Mouse (Mus musculus) embryo, embryonic 10.5 days (tissue): ENCODE data around the gene Upk3bl.
"Not testable (repeated sequence)": the region's sequence is repeated elsewhere in the genome, so short reads cannot be mapped to it uniquely, and the experiment has no call there.

ENCODE experiments used
- DNase-seq: peaks from one replicate; pipeline ENCODE4 v3.0.0-alpha.2; 2015; ENCODE audit warnings: low spot score

Upk3bl gene

GRCm38 (mm10) chr5:136048541-136048940, 5.8 kb upstream of the Upk3bl start:
- not testable (repeated sequence) for DNase-seq

- DNase-seq: peak; percentile 34
These were observed 4.4 kb upstream of the Upk3bl start for GRCm38 (mm10) chr5:136049926-136050325.

- peak; percentile 93 for DNase-seq
These were observed 2.8 kb upstream of the Upk3bl start for GRCm38 (mm10) chr5:136051231-136052085.

GRCm38 (mm10) chr5:136052861-136053655, 1.2 kb upstream of the Upk3bl start:
- DNase-seq: no peak

- no peak for DNase-seq
These were observed 1.8 kb downstream of the Upk3bl start for GRCm38 (mm10) chr5:136056062-136056461.

- no peak for DNase-seq
These were observed 2.8 kb downstream of the Upk3bl start for GRCm38 (mm10) chr5:136057085-136057484.

- DNase-seq: peak; percentile 85
These were observed 7.3 kb downstream of the Upk3bl start for GRCm38 (mm10) chr5:136061567-136061966.

GRCm38 (mm10) chr5:136063920-136064319, 9.6 kb downstream of the Upk3bl start:
- DNase-seq: no peak

GRCm38 (mm10) chr5:136066404-136067148, 12.3 kb downstream of the Upk3bl start:
- not testable (repeated sequence) for DNase-seq

- DNase-seq: no peak
These were observed 15.1 kb downstream of the Upk3bl start for GRCm38 (mm10) chr5:136069411-136069810.

GRCm38 (mm10) chr5:136073051-136073450, 18.8 kb downstream of the Upk3bl start:
- no peak for DNase-seq

GRCm38 (mm10) chr5:136073526-136073925, 19.2 kb downstream of the Upk3bl start:
- no peak for DNase-seq

GRCm38 (mm10) chr5:136075076-136075475, 20.8 kb downstream of the Upk3bl start:
- no peak for DNase-seq

- DNase-seq: no peak
These were observed 22.0 kb downstream of the Upk3bl start for GRCm38 (mm10) chr5:136076284-136076683.

- DNase-seq: no peak
These were observed 22.8 kb downstream of the Upk3bl start for GRCm38 (mm10) chr5:136077001-136077550.

- no peak for DNase-seq
These were observed 23.8 kb downstream of the Upk3bl start for GRCm38 (mm10) chr5:136078136-136078535.

GRCm38 (mm10) chr5:136082345-136082744, 28.1 kb downstream of the Upk3bl start:
- no peak for DNase-seq

GRCm38 (mm10) chr5:136083669-136084107, 29.4 kb downstream of the Upk3bl start, which contains the start of gene Rasa4:
Gene Rasa4, plus strand, starts transcription at chr5:136083916.
- DNase-seq: peak; percentile 99

- peak; percentile 27 for DNase-seq
These were observed 30.0 kb downstream of the Upk3bl start for GRCm38 (mm10) chr5:136084144-136084881.

GRCm38 (mm10) chr5:136084891-136085651, 30.8 kb downstream of the Upk3bl start:
- DNase-seq: peak; percentile 57
